Mouse (Mus musculus) bone marrow, adult 2 months (tissue): ENCODE measurements at regions not wholly inside any gene's neighbourhood (a gene's known extent, or its start where the extent isn't known, plus 50 kb on each side); places are given as distances from the start of the nearest gene placed in this dataset.

ENCODE experiments used
- H3K27ac ChIP-seq: fragments of 200-500 bp; 2 replicates; pipeline ENCODE4 v1.5.1; 2012; ENCODE audit warnings: low read depth, mild to moderate bottlenecking, control low read depth, inconsistent platforms, low read length; ENCODE audit not compliant: control insufficient read depth, poor library complexity, insufficient read depth
- H3K4me1 ChIP-seq: fragments of 200-500 bp; 2 replicates; pipeline ENCODE4 v1.6.1; 2011; ENCODE audit warnings: low read length; ENCODE audit not compliant: control insufficient read depth, insufficient read depth
- H3K4me3 ChIP-seq: fragments of 200-500 bp; replicated peaks from 2 replicates; pipeline ENCODE3; 2011; ENCODE audit warnings: mild to moderate bottlenecking, low read depth, low read length, control low read depth; ENCODE audit not compliant: control insufficient read depth
- CTCF ChIP-seq: fragments of 200-500 bp; IDR thresholded peaks from 2 replicates; pipeline ENCODE4 v1.5.1; 2011; ENCODE audit warnings: low read length, control low read depth; ENCODE audit not compliant: control insufficient read depth, insufficient read depth
- POLR2A ChIP-seq: fragments of 200-500 bp; IDR thresholded peaks from 2 replicates; pipeline ENCODE4 v1.6.1; 2011; ENCODE audit warnings: low read depth, mild to moderate bottlenecking, control low read depth, low read length, borderline replicate concordance; ENCODE audit not compliant: control insufficient read depth
- whole genome bisulfite sequencing: fragments of 180-500 bp; shearing (Covaris S2); methylation state at CpG from one replicate; pipeline ENCODE4 v1.1.7; 2018; 5-methylcytosine and 5-hydroxymethylcytosine counted together

DNA sequence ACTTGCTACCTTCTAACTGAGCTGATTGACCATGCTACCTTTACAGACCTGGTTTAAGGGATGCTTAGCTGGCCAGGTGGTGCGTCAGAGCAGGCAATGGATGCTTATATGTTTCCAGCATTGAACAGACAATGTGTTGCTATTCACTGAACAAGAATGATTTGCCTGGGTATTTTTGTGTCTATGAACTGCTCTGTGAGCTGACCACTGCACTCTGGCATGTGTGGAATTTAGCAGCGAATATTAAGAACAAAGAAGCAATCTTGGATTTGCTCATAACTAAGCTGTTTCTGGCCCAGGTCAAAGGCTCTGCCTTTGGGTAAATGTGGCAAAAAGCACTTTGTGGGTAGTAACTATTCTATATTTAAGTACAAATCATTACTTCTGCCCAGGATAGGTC is 58.3 kb upstream of the Ccdc39 start:
- no peak overlapping the region for H3K4me3 ChIP-seq
- TF ChIP-seq CTCF (no peak), POLR2A (no peak)
- no peak overlapping the region for H3K27ac ChIP-seq
- H3K4me1 ChIP-seq = no peaks in the 10 kb centered on the region
- 78% methylated on average over 2 of the region's 2 CpGs for WGBS

DNA sequence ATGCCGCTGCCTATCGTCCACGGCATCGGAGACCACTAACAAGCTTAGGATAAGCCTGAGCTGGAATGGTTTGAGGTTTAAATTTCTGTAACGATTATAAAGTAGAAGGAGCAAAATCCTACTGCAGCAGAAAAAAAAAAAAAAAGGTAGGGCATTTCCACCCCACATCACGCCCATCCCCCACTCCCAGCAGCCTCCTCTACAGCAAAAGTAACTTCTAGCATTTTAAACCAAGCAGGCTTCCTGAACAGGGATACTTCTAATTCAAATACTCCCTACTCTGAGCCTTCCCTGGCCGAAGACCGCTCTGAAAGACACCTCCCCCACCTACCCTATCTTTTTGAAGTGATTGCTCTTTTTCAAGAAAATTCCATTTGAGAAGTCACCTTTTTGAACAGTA is 59.2 kb upstream of the Ccdc39 start:
- Histone ChIP-seq H3K4me1 (no peaks in the 10 kb centered on the region), H3K27ac (no peak overlapping the region), H3K4me3 (no peak overlapping the region)
- TF ChIP-seq CTCF (no peak), POLR2A (no peak)
- 84% methylated on average over 8 of the region's 8 CpGs for WGBS

DNA sequence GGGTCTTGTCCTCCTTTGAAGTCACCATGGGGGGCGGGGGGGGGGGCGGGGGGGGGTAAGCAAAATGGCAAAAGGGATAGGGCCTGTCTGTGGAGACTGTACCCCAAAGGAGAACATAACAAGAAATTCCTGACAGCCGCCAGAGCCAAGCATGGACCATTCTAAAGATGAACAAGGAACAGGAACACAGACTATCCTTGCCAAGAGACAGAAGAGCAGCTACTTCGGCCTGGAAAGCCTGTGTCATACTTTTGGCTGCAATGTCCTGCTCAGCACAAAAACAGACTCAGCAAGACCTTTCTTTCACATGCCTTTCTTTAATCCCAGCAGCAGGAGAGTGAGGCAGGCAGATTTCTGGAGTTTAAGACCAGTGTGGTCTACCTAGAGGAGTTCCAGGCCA is 59.7 kb upstream of the Ccdc39 start:
- 65% methylated on average over 4 of the region's 4 CpGs for WGBS
- TF ChIP-seq POLR2A (no peak), CTCF (no peak)

DNA sequence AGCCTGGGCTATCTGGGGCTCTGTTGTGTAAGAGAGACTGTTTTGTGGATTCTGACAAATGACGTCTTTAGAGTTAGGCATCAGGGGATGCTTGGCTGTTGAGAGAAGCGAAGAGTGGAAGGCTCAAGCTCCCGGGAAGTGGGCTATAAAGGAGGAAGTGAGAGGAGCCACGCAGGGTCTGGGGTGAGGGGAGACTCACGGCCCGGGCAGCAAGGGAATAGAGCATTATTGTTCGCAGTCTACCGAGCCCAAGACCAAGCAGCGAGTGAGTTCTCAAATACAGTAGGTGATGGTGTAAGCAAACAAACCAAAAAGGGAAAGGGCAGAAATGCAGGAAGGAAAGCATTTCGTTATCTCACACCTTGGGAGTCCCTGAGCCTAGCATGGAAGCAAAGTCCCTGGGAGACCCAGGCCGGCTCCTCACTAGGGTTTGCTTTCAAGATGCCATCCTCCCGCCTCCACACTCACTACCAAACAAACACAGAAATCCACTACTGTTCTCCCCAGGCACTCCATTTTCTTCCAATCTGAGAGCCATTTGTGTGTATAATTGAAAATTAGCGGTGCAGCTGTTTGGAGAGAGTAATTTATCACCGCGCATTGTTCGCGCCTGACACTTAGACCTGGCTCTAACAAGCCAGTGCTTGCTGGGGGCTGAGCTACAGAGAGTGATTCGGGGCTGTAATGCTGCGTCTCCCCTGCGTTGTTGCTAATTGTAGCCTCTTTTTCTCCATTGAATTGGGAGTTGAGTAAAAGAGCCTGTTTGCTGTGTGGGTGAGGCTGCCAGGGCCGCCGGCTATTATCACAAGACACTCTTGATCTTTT is 61.0 kb upstream of the Ccdc39 start:
- Histone ChIP-seq H3K4me3 (no peak overlapping the region), H3K4me1 (no peaks in the 10 kb centered on the region), H3K27ac (no peak overlapping the region)
- 71% methylated on average over 22 of the region's 22 CpGs for WGBS
- no peak for TF ChIP-seq CTCF
- TF ChIP-seq POLR2A = no peak

More for the DNA sequence above, 59.7 kb upstream of the Ccdc39 start:
- H3K4me1 ChIP-seq = no peaks in the 10 kb centered on the region
- H3K27ac ChIP-seq = no peak overlapping the region
- no peak overlapping the region for H3K4me3 ChIP-seq

DNA sequence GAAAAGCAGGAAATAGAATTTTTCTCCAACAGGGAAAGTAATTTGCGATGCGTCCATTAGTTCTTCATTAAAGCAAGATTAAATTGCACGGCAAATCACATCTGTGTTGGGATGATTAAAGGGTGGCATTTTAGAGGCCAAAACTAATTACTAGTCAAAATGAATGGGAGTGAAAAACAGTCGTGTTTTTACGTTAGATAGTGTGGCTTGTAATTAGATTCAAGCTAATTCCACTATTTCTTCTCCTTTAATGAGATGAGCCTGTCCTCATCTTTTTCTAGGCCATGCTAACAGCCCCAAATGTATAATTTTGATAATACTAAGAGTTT is 61.5 kb upstream of the Ccdc39 start:
- 76% methylated on average over 5 of the region's 5 CpGs for WGBS
- Histone ChIP-seq H3K27ac (no peak overlapping the region), H3K4me1 (no peaks in the 10 kb centered on the region), H3K4me3 (no peak overlapping the region)
- no peak for TF ChIP-seq CTCF
- TF ChIP-seq POLR2A = no peak

DNA sequence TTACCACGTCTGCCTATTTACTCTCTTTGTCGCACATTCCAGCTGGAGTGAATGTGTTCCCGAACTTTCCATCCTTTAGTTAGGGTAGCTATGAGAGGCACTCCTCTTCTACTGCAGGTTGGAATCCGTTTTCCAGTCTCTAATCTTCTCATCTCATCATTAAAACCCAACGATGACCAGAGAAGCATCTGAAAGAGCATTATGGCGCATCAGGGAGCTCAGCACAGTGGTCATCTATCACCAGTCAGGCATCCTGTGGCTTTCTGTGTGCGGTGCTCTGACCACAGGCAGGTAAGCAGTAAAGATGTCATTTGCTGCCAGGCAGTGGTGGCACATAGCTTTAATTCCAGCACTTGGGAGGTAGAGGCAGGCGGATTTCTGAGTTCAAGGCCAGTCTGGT is 63.0 kb upstream of the Ccdc39 start:
- TF ChIP-seq CTCF (no peak), POLR2A (no peak)
- Histone ChIP-seq H3K4me3 (no peak overlapping the region), H3K27ac (no peak overlapping the region), H3K4me1 (no peaks in the 10 kb centered on the region)
- WGBS = 78% methylated on average over 8 of the region's 8 CpGs

DNA sequence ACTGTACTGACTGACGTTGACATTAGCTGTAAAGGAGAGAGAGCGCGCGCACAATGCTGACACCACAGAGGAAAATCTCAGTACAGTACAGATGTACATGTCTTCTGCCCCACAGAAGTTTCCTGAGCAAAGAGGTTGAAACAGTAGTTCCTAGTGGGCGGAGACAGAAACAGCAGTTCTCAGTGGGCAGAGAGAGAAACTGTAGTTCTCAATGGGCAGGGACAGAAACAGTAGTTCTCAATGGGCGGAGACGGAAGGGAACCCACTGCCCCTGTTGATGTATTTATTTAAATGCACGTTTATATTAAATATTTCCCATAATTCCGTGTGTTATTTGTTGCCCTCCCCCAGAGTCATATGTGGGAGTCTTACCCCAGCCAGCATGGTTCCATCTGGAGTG is 67.4 kb upstream of the Ccdc39 start:
- TF ChIP-seq CTCF (no peak), POLR2A (no peak)
- Histone ChIP-seq H3K4me3 (no peak overlapping the region), H3K4me1 (no peaks in the 10 kb centered on the region), H3K27ac (no peak overlapping the region)
- WGBS = 80% methylated on average over 9 of the region's 9 CpGs

DNA sequence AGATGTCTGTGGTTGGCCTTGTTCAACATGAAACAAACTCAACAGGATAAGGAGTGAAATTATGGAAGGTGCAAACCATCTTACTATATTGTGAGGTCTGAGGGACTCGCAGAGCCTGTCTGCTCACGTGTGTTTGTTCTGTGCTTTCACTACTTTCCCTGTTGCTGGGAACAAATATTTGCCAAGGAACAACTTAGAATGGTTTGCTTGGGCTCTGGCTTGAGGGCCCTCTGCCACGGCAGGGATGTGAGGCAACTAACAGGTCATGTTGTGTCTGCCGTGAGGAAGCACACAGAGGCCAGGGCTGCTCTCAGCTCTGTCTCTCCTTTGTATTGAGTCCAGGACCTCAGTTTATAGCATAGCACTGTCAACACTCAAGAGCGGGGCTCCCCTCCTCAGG is 69.4 kb upstream of the Ccdc39 start:
- Histone ChIP-seq H3K4me1 (no peaks in the 10 kb centered on the region; the same call in 1 of the 2 replicates), H3K4me3 (no peak overlapping the region)

More for the DNA sequence above, 69.4 kb upstream of the Ccdc39 start:
- TF ChIP-seq CTCF (no peak), POLR2A (no peak)
- H3K27ac ChIP-seq = no peak overlapping the region
- WGBS = 83% methylated on average over 5 of the region's 5 CpGs
